Mouse (Mus musculus) liver, adult 2 months (tissue): ENCODE results near the gene F9.

ENCODE experiments used
- CTCF ChIP-seq: fragments of 200-500 bp; IDR thresholded peaks from 2 replicates; pipeline ENCODE4 v1.5.1; 2011; ENCODE audit warnings: low read depth, low read length, control low read depth
- POLR2A ChIP-seq: fragments of 200-500 bp; IDR thresholded peaks from 2 replicates; pipeline ENCODE4 v1.6.1; 2011; ENCODE audit warnings: low read length, control low read depth; ENCODE audit not compliant: insufficient read depth; ENCODE audit errors: extremely low read depth

- TF ChIP-seq CTCF, result no peak
- TF ChIP-seq POLR2A, result no peak
These were observed 55.9 kb downstream of the F9 start for GRCm38 (mm10) chrX:60055185-60055584.
